Mouse (Mus musculus) heart, embryonic 12.5 days (tissue): ENCODE data around the gene Gse1. TPM values are rescaled to one million over a fixed set of nuclear protein-coding genes. Genes with fewer than 3 reads are reported as not detected.

ENCODE experiments used
- ATAC-seq: fragments of 200-750 bp; cut with Nextera tagmentation; 2 replicates; pipeline ENCODE4 v1.8.0; 2017; ENCODE audit warnings: moderate TSS enrichment, moderate library complexity; ENCODE audit not compliant: insufficient number of reproducible peaks, low FRiP score
- H3K27ac ChIP-seq: fragments of 300-500 bp; sonication (generic); 2 replicates; pipeline ENCODE4 v1.5.1; 2016; ENCODE audit warnings: mild to moderate bottlenecking, moderate library complexity; ENCODE audit not compliant: poor library complexity, severe bottlenecking
- H3K27me3 ChIP-seq: fragments of 300-500 bp; sonication (generic); replicated peaks from 2 replicates; pipeline ENCODE4 v1.6.1; 2016; ENCODE audit warnings: mild to moderate bottlenecking, moderate library complexity
- H3K36me3 ChIP-seq: fragments of 300-500 bp; sonication (generic); 2 replicates; pipeline ENCODE4 v1.6.1; 2016; ENCODE audit warnings: mild to moderate bottlenecking, moderate library complexity
- H3K4me1 ChIP-seq: fragments of 300-500 bp; sonication (generic); replicated peaks from 2 replicates; pipeline ENCODE4 v1.6.1; 2016; ENCODE audit warnings: mild to moderate bottlenecking
- H3K4me2 ChIP-seq: fragments of 300-500 bp; sonication (generic); 2 replicates; pipeline ENCODE4 v1.6.1; 2016; ENCODE audit warnings: mild to moderate bottlenecking, moderate library complexity
- H3K4me3 ChIP-seq: fragments of 300-500 bp; sonication (generic); 2 replicates; pipeline ENCODE4 v1.5.1; 2016; ENCODE audit warnings: mild to moderate bottlenecking
- H3K9ac ChIP-seq: fragments of 300-500 bp; sonication (generic); 2 replicates; pipeline ENCODE4 v1.6.1; 2016; ENCODE audit warnings: mild to moderate bottlenecking, moderate library complexity
- H3K9me3 ChIP-seq: fragments of 300-500 bp; sonication (generic); replicated peaks from 2 replicates; pipeline ENCODE4 v1.6.1; 2016; ENCODE audit warnings: mild to moderate bottlenecking, moderate library complexity
- WGBS: fragments of 180-500 bp; shearing (Covaris S2); methylation state at CpG from one replicate; pipeline ENCODE4 v1.1.7; 2016; 5-methylcytosine and 5-hydroxymethylcytosine counted together
- microRNA-seq: library from miRNA; unstranded; fragments of <30 nt; microRNA quantifications from one replicate; pipeline ENCODE4, GENCODE M21; 2017
- polyA plus RNA-seq: library from polyadenylated mRNA; unstranded; fragments of >200 nt; fragmentation: Nextera tagmentation; extraction: Ambion mirVana; gene quantifications from 2 replicates; pipeline ENCODE4 v1.2.1, GENCODE M21; 2016

The Gse1 gene
- polyA plus RNA-seq, 1 experiment from 2014 or later, result 14.0 TPM

- H3K9ac ChIP-seq, result no peak overlapping the region
- H3K4me1 ChIP-seq, result peaks cover 25% of the 10 kb centered on the region
- H3K4me3 ChIP-seq, result no peak overlapping the region
- no peak overlapping the region for H3K27ac ChIP-seq
- 0 out of 2 replicates have a peak, but pooled peaks cover 3% of the 10 kb centered on the region for H3K9me3 ChIP-seq
- no peaks in the 10 kb centered on the region for H3K36me3 ChIP-seq
- WGBS, result 36% methylated on average over 5 of the region's 5 CpGs
- ATAC-seq, result no peak
- peaks cover 20% of the 10 kb centered on the region for H3K27me3 ChIP-seq
- no peak overlapping the region for H3K4me2 ChIP-seq
Observed at GRCm38 (mm10) chr8:120630031-120630430, 401.8 kb downstream of the Gse1 start.

GRCm38 (mm10) chr8:120630848-120631247, 402.6 kb downstream of the Gse1 start:
- 34% methylated on average over 6 of the region's 6 CpGs for WGBS
- Histone ChIP-seq H3K4me1 (peaks cover 25% of the 10 kb centered on the region), H3K36me3 (no peaks in the 10 kb centered on the region), H3K4me3 (no peak overlapping the region), H3K27ac (no peak overlapping the region), H3K9ac (no peak overlapping the region), H3K27me3 (peaks cover 26% of the 10 kb centered on the region), H3K9me3 (0 out of 2 replicates have a peak, but pooled peaks cover 3% of the 10 kb centered on the region), H3K4me2 (no peak overlapping the region)
- no peak for ATAC-seq

Small RNA genes within 50 kb of the gene (microRNA-seq; reads per million reads assigned to microRNA genes)
- gene Gm22715 (not detected), gene Mir7687 (0.94 reads per million)

Other genes with a start within 250 kb of the Gse1 start
- gene Crispld2, start 236.0 kb upstream of the Gse1 start, polyA plus RNA-seq, result 3.7 and 4.1 TPM in 2 replicates
- 33.9 and 34.9 TPM in 2 replicates for gene Zdhhc7, start 127.0 kb upstream of the Gse1 start, polyA plus RNA-seq
- gene 6430548M08Rik, start 114.3 kb upstream of the Gse1 start, polyA plus RNA-seq, result 13.8 and 14.4 TPM in 2 replicates
- not detected in 2 replicates for gene Fam92b, start 51.0 kb upstream of the Gse1 start, polyA plus RNA-seq